Mouse (Mus musculus) ES-Bruce4 (cell line): ENCODE measurements around the gene Mapk1. TPM values are rescaled to one million over a fixed set of nuclear protein-coding genes. Genes with fewer than 3 reads are reported as not detected.

ENCODE experiments used
- H3K27ac ChIP-seq: 2 replicates; pipeline ENCODE4 v1.5.1; 2012; ENCODE audit warnings: low read length, inconsistent platforms; ENCODE audit not compliant: insufficient read depth
- H3K27me3 ChIP-seq: 2 replicates; pipeline ENCODE4 v1.6.1; 2012; ENCODE audit warnings: mild to moderate bottlenecking, low read length, inconsistent platforms; ENCODE audit not compliant: control insufficient read depth, poor library complexity, insufficient read depth, severe bottlenecking
- H3K36me3 ChIP-seq: 2 replicates; pipeline ENCODE4 v1.6.1; 2012; ENCODE audit warnings: inconsistent platforms, mild to moderate bottlenecking, low read length, moderate library complexity; ENCODE audit not compliant: control insufficient read depth, poor library complexity, insufficient read depth, severe bottlenecking
- H3K4me1 ChIP-seq: one replicate; pipeline ENCODE4 v1.8.1; 2011; ENCODE audit warnings: low read length; ENCODE audit not compliant: control insufficient read depth, insufficient read depth
- H3K4me3 ChIP-seq: 2 replicates; pipeline ENCODE4 v1.5.1; 2011; ENCODE audit warnings: low read depth, mild to moderate bottlenecking, low read length
- H3K9ac ChIP-seq: 2 replicates; pipeline ENCODE4 v1.6.1; 2012; ENCODE audit warnings: low read depth, mild to moderate bottlenecking, inconsistent platforms; ENCODE audit not compliant: poor library complexity, severe bottlenecking
- H3K9me3 ChIP-seq: replicated peaks from 2 replicates; pipeline ENCODE4 v1.6.1; 2012; ENCODE audit warnings: mild to moderate bottlenecking, low read length, inconsistent platforms; ENCODE audit not compliant: control insufficient read depth, poor library complexity, insufficient read depth, severe bottlenecking
- CTCF ChIP-seq: IDR thresholded peaks from one replicate; pipeline ENCODE4 v1.8.1; 2011; ENCODE audit warnings: low read depth, low read length
- EP300 ChIP-seq: IDR thresholded peaks from 2 replicates; pipeline ENCODE4 v1.6.1; 2011; ENCODE audit warnings: low read depth, low read length; ENCODE audit not compliant: insufficient read depth
- POLR2A ChIP-seq: IDR thresholded peaks from one replicate; pipeline ENCODE4 v1.8.1; 2011; ENCODE audit warnings: low read length; ENCODE audit not compliant: insufficient read depth
- polyA plus RNA-seq: library from polyadenylated mRNA; stranded (reverse); fragments of >200 nt; gene quantifications from 2 replicates; pipeline ENCODE4 v1.2.4, GENCODE M21; 2011; ENCODE audit warnings: low read depth; ENCODE audit not compliant: missing spikeins, insufficient read depth, insufficient read length

Mapk1 gene
- polyA plus RNA-seq, 1 experiment = 351 TPM

DNA sequence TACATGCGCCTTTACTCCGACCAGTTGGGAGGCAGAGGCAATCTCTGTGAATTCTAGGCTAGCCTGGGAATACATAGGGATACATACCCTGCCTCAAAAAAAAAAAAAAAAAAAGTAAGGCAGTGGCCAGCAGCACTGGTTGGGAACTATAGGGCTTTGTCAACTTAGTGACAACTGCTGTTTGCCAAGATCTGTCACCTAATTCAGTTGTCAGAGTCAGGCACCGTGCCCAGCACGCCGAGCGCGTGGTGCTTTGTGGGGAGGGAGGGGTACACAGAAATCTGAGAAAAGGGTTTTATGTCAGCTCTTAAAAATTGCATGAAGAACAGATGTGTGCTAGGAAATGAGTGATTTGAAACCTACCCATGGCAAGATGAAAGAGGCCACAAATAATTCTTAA is 94.9 kb downstream of the Mapk1 start:
- no peaks in the 10 kb centered on the region for H3K9me3 ChIP-seq
- TF ChIP-seq CTCF (no peak), EP300 (no peak), POLR2A (no peak)
- no peak overlapping the region for H3K9ac ChIP-seq
- H3K36me3 ChIP-seq = no peaks in the 10 kb centered on the region
- no peaks in the 10 kb centered on the region for H3K27me3 ChIP-seq
- no peak overlapping the region for H3K4me3 ChIP-seq
- peaks cover 2% of the 10 kb centered on the region for H3K4me1 ChIP-seq
- H3K27ac ChIP-seq = no peak overlapping the region

DNA sequence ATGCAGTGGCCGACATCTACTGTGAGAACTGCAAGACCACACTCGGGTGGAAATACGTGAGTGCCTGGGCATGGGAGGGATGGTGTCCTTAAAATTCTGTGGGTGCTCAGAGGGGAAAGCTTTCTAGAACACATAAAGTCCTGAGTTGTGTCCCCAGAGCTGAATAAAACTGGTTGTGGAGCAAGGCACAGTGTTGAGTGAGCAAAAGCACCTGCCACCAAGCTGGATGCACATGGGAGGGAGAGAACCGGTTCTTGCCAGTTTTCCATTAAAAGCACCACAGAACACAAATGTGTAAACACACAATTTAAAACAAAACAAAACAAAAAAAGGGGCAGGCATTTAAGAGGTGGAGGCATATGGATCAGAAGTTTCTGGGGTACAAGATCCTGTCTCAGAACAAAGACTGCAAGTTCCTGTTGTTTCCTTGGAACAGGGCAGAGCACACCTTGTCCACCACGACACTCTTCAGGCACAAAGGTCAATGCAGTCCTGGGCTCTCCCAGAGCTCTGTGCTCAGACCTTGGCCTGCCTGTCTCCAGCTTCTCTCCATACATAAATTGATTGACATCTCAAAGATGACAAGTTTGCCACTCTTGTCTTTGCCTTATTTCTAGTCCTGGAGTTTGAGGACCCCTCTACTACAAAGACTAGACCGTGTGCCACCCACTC is 99.1 kb downstream of the Mapk1 start:
- H3K27ac ChIP-seq = no peak overlapping the region
- no peak overlapping the region for H3K9ac ChIP-seq
- H3K36me3 ChIP-seq = 0 out of 2 replicates have a peak, but pooled peaks cover 2% of the 10 kb centered on the region
- no peaks in the 10 kb centered on the region for H3K27me3 ChIP-seq
- H3K4me3 ChIP-seq = no peak overlapping the region
- TF ChIP-seq POLR2A (no peak), CTCF (no peak), EP300 (no peak)
- no peaks in the 10 kb centered on the region for H3K4me1 ChIP-seq
- no peaks in the 10 kb centered on the region for H3K9me3 ChIP-seq

DNA sequence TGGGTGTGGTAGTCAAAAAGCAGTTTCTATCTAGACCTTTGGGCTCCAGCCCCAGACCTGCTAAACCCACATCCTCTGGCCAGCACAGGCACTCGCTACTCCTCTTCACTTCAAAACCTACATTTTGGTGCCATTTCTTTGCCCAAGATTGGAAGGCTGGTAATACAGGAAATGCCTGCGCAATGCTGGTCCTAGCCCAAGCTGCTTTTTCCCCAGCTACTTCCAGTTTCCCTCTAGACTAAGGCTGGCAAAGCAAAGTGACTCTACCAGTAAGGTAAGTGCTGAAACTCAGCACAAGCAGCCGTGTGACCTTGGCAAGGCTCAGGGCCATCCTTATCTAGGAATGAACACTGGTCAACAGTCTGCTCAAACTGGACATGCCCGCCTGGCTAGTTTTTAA is 102.5 kb downstream of the Mapk1 start:
- Histone ChIP-seq H3K4me3 (no peak overlapping the region), H3K36me3 (peaks cover 17% of the 10 kb centered on the region), H3K4me1 (no peaks in the 10 kb centered on the region), H3K27me3 (no peaks in the 10 kb centered on the region), H3K27ac (no peak overlapping the region), H3K9ac (no peak overlapping the region), H3K9me3 (no peaks in the 10 kb centered on the region)
- TF ChIP-seq POLR2A (no peak), CTCF (no peak), EP300 (no peak)

DNA sequence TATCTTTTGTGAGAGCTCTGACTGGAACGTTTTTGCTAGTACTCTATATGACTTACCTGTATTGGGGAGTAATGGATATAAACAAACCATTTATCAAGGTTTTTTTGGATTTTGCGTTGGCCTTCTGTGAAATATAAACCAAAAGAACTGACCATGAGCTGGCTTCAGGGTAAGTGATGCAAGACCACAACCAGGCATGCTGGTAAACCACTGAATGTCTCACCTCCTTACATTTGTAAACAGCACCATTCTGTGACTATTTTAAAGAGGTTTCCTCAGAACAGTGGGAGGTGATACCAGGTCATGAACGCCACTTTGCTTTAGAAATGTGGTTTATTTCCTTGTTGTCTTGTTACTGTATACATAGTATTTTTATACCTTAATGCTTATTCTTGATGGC is 103.1 kb downstream of the Mapk1 start:
- Histone ChIP-seq H3K4me3 (no peak overlapping the region), H3K9me3 (no peaks in the 10 kb centered on the region), H3K27ac (no peak overlapping the region), H3K9ac (no peak overlapping the region), H3K4me1 (no peaks in the 10 kb centered on the region), H3K27me3 (no peaks in the 10 kb centered on the region), H3K36me3 (peaks cover 23% of the 10 kb centered on the region)
- TF ChIP-seq CTCF = no peak
- TF ChIP-seq EP300 = no peak
- no peak for TF ChIP-seq POLR2A

DNA sequence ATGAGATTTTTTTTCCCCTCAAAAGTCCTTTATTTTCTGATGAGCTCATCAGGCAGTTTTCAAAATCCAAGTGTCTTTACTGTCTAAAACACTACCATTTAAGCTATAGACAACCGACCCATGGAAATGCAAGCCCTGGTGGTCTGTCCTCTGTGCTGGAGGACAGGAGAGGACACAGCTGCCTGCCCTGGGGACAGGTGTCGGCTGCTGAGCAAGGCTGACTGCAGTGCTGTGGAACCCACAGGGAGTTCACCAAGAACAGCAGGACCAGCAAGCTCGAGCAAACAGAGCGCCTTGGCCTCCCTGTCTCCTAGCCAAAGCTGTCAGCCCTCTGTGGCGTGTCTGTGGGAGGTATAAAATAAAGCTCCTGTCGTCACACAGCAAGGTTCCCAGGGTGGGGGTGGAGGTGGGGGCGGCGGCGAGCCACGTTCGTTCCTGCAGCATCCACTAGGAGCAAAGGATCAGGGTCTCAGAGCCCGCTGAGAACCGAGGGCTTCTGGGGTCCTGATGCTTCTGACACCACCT is 103.5 kb downstream of the Mapk1 start:
- H3K27me3 ChIP-seq = no peaks in the 10 kb centered on the region
- TF ChIP-seq EP300 = no peak
- no peak for TF ChIP-seq POLR2A
- no peak for TF ChIP-seq CTCF
- no peak overlapping the region for H3K9ac ChIP-seq
- H3K4me3 ChIP-seq = no peak overlapping the region
- H3K4me1 ChIP-seq = no peaks in the 10 kb centered on the region
- H3K9me3 ChIP-seq = no peaks in the 10 kb centered on the region
- H3K36me3 ChIP-seq = peaks cover 23% of the 10 kb centered on the region
- H3K27ac ChIP-seq = no peak overlapping the region

DNA sequence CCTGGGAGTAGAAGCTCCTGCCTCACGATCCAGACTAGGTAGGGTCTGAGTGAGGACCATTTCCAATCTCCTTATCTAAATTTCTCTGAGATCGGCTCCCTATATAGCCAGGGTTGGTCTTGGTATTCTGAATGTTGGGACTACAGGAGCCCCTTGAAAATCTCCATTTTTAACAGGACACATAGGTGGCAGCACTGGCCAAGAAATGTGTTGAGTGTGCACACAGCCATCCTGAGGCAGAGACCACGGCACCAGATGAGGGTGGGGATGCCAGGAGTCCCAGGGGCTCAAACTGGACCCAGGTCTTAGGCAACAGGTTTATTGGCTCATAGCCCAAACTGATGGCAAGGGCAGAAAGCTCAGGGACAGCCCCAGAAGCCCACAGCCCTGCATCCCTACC is 105.2 kb downstream of the Mapk1 start:
- Histone ChIP-seq H3K4me1 (no peaks in the 10 kb centered on the region), H3K9ac (no peak overlapping the region), H3K4me3 (no peak overlapping the region), H3K27ac (no peak overlapping the region), H3K36me3 (peaks cover 26% of the 10 kb centered on the region), H3K9me3 (no peaks in the 10 kb centered on the region), H3K27me3 (no peaks in the 10 kb centered on the region)
- TF ChIP-seq POLR2A = no peak
- TF ChIP-seq EP300 = no peak
- no peak for TF ChIP-seq CTCF
